Mouse (Mus musculus) liver, adult 2 months (tissue): ENCODE results near the gene Pi4k2b.

Source experiments
- CTCF ChIP-seq: fragments of 200-500 bp; IDR thresholded peaks from 2 replicates; pipeline ENCODE4 v1.5.1; 2011; ENCODE audit warnings: low read depth, low read length, control low read depth
- POLR2A ChIP-seq: fragments of 200-500 bp; IDR thresholded peaks from 2 replicates; pipeline ENCODE4 v1.6.1; 2011; ENCODE audit warnings: low read length, control low read depth; ENCODE audit not compliant: insufficient read depth; ENCODE audit errors: extremely low read depth

DNA sequence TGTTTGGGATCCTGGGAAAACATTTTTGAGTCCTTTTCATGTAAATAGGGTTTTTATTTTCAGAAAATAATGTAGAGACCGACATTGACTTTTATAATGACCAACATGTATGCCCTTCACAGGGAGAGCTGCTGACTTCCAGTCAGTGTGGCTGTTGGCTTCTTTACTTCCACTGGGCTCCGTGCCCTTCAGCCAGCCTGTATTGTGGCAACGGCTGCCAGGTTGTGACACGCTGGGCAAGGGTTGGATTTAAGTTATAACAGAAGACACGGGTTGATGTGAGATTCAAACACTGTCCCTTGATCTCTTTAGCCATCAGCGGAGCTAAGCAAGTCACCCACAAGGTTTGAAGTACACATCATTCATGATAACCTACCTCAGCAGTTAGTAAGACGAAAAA is 77.3 kb downstream of the Pi4k2b start:
- TF ChIP-seq CTCF (no peak), POLR2A (no peak)
